Mouse (Mus musculus) ovary, adult 18-20 months (tissue): Measurements from ENCODE around the gene Gan.

Source experiments
- DNase-seq: peaks from one replicate; pipeline ENCODE4 v3.0.0; 2022; ENCODE audit warnings: low spot score, mixed read lengths

Gene Gan

DNA sequence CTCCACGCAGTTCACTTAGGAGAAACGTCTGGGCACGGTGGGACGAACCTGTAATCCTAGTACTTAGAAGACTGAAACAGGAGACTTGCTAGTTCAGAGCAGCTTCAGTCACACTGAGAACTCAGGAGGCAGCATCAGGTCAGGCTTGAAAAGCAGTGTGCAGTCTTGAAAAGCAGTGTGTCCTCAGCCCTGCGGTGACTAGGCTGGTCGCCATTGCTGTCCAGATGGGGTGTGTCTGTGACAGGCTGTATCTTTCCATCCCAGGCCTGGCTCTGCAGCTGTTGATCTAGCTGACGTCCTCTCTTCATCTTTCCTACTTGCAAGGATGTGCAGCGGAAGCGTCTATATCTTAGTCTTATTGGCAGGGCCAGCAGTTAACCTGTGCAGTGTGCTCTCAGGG lies 42.9 kb downstream of the Gan start:
- no peak for DNase-seq

DNA sequence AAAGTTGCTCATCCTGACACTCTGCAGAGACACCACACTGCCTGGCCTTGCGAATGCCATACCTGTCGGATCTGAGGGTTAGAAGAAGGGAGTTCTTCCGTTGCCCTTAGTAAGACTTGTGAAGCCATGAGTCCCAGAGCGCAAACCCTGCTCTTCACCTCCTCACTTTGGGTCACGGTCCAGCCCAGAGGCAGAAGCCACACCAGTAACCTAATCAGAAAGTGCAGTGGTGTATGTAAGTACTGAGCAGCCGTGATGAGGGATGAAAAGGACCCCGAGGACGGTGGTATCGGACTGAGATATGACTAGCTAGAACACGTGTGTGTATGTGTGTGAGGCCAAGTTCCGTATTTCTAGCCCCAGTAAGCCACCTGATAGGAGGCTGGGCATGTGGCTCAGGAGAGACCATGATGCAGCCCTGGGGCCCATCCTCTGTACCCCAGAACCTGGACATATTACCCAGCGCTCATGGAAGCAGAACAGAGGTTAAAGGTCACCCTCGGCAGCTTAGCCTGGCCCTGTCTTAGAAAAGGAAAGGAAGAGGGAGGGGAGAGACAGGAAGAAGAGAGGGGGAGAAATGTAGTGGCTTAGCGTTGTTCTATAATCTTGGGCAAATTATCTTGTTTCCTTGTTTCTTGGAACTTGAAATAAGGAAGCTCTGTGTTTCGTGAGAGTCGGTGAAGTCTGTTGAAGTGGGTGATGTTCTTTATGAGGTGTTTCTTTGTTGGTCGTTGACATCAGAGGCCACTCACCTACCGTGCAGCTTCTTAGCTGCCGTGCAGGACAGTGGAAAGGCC lies 43.5 kb downstream of the Gan start:
- no peak for DNase-seq

DNA sequence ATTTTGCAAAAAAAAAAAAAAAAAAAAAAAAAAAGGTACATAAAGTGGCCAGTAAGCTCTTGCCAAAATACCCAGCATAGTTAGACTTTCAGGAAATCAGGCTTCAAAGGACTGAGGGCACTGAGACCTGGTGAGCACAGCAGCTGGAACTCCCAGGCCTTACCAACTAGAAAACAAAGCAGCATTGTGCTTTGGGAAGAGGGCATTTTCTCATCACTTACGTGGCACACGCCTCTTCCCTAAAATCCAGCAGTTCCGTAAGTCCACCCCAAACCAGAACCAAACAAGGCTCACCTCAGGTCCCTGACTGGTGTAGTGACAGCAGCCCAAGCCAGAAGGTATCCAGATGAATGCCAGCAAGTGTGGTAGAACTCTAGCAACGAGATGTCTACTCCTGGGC lies 45.1 kb downstream of the Gan start:
- no peak for DNase-seq

DNA sequence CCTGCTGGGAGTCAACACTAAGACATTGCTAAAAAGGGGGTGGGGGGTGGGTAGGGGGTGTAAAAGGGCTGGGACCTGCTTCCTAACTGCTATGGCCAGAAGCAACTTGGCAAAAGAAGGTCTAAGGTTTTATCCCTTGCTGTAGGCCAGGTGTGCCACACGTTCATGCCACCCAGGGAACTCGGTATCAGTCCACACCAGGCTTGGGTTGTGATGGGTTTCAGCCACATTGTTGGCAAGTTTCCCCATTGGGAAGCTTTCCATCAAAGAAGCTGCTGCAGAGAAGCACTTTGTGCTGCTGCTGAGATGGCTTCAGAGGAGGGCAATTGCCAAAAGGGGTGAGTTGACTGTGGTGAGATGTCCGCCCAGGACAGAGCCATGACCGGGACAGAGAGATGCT lies 47.9 kb downstream of the Gan start:
- no peak for DNase-seq

DNA sequence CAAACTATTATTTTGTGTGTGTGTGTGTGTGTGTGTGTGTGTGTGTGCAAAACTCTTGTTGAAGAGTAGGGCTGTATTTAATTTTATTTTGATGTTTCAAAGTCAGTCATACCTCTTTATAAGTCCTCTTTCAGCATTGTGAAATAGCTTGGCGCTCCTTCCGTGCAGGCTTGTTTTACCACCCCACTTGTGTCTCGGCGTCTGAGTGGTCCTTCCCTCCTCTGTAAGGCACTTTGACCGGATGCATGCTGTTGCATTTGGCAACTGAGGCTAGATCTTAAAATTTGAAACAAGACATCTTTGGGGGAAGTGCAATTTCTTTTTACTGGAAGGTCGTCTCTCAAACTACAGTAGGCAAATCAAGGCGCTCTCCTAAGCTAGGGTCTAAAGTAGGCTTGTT lies 48.7 kb downstream of the Gan start:
- DNase-seq: no peak

DNA sequence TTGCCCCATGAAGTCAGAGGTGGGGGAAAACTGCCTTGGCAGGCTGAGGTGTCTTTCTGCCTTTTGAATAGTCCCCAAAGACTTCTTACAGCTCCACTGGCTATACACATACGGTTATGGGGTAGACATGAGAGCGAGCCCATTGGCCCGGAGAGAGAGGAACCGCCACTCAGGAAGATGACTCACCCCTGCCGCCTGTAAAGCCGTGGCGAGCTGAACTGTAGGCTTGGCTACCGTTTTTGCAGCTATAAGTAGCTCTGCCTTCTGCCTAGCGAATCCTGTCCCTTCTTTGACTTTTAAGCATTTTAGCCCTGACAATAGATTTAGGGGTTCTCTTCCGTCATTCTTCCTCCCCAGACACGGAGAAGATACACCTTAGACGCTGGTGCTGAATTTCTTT lies 51.2 kb downstream of the Gan start:
- DNase-seq: no peak

DNA sequence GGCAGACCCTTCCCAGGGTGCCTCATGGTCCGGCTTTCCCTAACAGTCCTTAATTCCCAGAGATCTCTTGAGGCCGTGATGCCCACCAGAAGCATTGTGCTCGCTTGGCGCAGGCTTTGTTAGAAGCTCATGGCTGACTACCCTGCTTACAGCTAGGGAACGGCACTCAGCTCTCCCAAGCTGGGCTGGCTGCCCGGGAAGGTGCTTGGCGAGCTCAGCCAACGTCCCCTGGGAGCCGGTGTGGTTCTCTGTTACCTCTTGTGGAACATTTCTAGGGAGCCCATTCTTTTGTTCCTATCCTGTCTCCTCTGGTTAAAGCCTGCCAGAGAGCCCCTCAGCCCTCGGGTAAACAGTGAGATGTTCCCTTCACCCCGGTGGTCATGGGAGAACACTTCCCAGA lies 54.2 kb downstream of the Gan start:
- no peak for DNase-seq

DNA sequence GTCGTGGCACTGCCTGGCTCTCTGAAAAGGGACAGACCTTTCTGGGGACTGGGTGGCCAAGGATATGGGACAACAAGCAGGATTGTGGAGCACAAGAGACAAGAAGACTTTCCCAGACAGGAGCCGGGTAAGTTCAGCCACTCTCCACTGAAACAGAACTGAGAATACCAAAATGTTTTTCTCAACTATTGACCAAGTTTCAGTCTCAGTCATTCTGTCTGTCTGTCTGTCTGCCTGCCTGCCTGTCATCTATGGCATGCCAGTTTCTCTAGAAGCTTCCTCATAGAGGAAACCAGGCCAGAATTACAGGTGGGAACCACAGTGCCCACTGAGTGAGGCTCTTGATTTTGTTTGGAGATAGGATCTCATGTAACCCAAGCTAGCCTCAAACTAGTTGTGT lies 59.8 kb downstream of the Gan start:
- DNase-seq: no peak

DNA sequence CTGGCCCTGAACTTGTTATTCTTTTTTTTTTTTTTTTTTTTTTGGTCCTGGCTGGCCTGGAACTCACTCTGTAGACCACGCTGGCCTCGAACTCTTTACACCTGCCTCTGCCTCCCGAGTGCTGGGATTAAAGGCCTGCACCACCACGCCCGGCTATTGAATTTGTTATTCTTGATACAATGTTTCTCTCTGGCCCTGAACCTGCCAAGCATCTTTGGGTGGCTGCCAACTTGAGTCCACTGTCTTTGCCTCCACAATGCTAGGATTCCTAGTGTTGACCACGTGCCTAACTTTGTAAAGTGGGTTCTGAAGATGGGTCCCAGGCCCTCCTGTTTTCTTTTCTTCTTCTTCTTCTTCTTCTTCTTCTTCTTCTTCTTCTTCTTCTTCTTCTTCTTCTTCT lies 64.5 kb downstream of the Gan start:
- DNase-seq: no peak

DNA sequence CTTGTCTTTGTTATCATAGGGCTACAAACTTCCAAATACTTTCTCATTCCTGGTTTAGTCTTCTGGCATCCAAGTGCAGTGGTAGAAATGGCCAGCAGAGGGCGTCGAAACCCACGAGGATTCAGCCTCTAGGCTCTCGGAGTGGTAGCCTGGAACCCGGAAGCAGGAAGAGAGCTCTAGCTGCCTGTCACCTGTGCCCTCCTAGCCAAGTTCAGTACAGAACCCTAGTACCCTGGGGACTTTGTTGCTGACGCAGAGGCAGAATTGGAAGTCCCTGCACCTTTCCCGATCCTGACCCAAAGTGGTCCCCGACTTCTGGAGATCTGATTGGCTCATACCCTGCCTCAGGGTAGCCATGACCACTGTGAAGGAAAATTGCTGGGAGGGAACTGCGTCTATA lies 66.7 kb downstream of the Gan start:
- peak; percentile 65 for DNase-seq

DNA sequence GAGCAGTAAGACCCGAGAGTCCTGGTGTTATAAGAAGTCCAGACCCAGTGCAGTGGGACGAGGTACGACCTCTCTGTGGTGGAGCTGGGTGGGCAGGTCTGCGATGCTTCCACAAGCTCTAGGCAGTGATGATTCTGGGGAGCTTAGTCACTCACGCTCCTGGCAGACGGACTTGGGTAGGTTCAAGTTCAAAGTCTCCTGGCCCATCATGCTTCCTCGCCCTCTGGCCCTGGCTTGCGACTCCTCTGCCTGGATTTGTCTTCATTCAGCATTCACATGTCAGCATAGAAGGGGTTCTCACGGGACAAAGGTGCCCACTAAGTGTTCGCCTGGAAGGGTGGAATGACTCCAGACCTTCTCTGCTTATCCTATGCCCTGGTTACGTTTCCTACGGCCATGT lies 68.4 kb downstream of the Gan start:
- DNase-seq: no peak

DNA sequence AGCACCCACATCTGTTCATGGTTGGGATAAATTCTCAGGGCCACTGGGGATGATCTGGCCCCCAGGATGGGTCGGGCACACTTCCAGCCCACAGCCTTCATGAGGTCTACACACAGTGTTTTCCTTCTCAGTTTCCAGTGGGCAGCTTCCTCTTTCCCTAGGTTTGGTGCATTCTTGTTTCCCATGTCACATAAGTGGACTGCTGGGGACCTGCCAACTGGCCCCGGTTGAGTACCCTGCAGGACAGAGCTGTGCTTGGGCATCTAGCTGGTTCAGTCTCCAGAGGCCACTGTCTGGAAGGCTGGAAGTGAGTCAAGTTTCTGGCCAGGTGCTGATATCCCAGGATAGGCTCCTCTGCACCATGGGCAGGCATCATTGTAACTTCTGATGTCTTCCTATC lies 69.4 kb downstream of the Gan start:
- no peak for DNase-seq

DNA sequence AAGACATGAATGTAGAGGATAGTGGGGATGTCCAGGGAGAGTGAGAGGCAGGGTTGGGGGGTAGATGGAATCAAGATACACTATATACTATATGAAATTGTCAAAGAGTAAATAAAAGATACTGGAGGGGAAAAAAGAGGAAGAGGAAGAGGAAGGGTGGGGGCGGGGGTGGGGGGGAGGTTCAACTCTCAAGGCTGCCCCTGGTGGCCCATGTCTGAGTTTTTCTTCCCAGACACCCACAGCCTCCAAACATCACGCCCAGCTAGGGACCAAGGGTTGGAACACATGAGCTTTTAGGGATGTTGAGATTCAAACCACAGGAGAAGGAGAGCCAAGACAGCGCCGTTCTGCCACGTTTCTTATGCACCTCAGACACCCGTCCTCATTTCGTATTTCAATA lies 75.3 kb downstream of the Gan start:
- no peak for DNase-seq

DNA sequence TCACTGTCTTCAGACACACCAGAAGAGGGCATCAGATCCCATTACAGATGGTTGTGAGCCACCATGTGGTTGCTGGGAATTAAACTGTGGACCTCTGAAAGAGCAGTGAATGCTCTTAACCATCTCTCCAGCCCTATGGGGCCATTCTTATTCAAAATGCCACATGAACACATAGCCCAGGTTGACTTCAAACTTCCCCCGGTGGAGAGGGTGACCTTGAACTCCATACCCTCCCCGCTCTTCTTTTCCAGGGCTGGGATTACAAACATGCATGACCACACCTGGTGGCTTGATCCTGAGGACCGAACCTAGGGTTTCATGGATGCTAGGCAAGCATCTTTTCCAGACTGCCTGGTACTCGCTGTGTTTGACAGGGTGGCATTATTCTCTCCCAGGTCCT lies 78.6 kb downstream of the Gan start:
- DNase-seq: no peak

DNA sequence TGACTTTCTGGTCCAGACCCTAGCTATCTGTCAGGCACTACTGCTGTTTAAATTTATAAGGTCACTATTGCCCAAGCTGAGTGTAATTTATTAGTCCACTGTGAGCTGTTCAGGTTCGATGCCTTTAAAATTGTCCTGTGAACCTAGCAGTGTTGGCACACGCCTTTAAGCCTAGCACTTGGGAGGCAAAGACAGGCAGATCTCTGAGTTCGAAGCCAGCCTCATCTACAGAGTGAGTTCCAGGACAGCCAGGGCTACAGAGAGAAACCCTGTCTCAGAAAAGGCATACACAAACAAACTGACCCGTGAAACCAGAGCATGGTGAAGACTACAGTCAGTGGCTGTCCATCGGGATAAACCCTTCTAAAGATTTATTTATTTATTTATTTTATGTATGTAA lies 82.4 kb downstream of the Gan start:
- no peak for DNase-seq

DNA sequence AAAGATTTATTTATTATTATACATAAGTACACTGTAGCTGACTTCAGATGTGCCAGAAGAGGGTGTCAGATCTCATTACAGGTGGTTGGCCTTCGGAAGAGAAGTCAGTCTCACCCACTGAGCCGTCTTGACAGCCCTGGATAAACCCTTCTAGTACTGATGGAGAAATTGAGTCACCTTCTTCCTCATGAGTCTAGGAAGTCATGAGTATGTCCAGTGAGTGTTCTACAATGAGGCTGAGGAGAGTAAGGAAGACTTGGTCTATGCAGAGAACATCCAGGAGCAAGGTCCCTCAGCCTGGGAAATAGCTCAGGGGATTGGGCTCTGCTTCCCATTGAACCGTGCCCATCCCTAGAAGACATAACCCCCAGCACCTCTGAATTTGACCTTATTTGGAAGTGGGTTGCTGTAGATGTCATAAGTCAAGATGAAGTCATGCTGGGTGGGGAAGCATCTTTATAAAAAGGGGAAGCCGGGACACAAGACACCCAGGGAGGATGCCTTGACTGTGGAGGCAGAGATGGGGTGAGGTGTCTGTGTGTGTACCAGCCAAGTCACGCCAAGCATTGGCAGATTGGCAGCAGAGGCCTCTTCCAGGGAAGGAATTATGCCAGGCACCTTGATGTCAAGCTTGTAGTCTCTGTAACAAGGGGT lies 83.0 kb downstream of the Gan start:
- no peak for DNase-seq

DNA sequence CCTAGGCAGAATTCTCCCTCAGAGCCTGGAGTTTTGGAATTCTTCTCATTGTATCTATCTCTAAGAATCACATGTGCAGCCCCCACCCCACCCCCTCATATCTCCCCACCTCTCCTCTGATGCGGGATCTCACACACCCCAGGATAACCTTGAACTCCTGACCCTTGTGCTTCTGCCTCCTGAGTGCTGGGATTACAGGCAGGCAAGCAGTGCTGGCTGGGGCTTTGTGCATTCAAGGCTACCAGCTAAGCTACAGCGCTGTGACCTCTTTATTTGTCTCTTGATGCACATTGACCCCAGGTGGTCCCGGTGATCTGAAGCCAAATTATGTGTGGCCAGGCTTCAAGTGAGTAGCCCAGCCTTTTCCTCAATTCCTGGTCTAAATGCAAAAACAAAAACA lies 83.9 kb downstream of the Gan start:
- DNase-seq: no peak

DNA sequence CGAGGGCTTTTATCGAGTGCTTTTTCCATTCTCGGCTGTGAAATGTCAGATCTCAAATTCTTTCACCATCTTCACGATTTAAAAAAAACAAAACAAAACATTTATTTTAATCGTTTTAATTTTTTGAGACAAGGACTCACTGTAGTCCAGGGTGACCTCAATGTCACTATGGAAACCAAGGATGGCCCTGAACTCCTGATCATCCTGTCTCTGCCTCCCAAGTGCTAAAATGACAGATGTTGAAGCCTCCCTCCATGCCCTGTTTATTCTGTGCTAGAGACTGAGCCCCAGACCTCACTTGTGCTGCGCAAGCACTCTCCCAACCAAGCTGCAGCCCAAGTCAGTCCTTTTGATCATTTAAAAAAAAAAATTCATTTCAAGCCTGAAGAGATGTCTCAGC lies 84.4 kb downstream of the Gan start:
- no peak for DNase-seq

DNA sequence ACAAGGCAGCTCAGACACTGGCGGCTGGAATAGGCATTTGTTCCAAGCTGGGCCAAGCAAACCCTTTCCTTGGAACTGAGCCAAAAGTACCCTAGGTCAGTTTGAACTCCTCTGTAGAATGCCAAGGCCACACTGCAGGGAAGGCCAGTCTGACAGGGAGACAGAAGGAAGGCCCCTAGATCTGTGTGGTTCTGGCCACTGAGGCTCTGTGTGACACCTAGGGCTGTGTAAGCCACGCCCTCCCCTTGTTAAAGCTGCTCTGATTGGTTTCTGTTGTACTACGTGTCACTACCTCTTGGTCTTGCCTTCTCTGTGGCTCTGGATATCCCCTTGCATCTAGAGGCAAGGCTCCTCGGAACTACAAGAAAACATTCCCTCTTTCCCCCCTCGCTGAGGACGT lies 86.7 kb downstream of the Gan start:
- DNase-seq: peak; percentile 60

DNA sequence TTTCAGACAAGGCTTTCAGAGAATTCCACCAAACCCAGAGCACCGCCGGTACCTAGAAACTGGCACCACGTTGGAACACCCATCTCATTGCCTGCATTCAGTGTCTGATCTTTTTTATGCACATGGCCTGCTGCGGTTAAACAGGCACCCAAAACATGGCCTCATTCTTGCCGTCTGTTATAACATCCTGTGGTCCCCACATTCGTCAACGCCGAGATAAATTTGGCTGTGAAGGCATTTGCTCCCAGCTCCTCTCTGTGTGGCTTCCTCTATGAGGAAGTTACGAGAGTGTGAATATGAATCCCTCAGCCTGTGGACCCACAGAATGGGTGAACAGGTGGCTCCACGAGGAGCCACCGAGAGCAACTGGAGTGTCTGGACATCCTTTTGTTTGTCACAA lies 90.4 kb downstream of the Gan start:
- DNase-seq: no peak

DNA sequence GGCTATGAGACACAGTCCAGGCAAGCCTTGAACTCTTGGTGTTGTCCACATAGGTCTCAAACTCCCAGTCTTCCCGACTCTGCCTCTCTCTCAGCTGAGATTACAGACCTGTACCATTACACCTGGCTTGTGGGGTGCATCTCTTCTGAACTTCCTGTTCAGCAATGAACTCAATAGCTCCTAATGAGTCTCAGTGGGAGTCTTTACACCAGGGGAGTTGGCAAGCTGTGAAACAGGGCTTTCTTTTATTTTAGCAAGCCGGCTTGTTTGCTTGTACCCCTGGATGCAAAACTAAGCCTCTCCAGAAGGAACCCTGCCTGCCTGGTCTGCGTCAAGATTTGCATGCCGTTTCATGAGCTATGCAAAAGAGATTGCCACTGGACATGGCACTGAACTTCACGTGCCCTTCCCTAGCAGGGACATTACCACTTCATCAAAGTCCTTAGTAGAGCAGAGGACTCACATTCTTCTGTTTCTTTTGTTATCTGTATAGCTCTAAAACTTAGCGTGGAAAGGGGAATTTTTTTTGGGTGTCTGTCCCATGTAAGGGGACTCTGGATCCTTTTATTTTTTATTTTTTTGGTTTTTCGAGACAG lies 93.2 kb downstream of the Gan start:
- DNase-seq: no peak

DNA sequence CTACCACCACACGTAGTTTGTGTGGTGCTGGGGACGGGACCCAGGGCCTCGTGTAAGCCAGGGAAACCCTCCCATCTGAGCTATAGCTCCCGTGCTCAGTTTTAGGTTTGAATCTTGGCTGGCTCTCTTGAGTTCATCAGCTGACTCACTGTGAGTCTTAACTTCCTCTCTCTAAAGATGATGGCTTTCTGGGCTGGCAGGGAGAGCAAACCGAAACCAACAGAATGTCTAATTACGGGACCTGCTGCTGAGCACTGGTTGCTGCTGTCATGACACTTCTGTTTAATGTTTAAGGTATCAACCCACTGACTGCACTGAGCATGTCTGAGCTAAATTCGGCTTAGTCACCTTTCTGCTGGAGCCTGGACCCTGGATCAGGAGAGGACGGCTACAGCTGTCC lies 94.7 kb downstream of the Gan start:
- DNase-seq: no peak

DNA sequence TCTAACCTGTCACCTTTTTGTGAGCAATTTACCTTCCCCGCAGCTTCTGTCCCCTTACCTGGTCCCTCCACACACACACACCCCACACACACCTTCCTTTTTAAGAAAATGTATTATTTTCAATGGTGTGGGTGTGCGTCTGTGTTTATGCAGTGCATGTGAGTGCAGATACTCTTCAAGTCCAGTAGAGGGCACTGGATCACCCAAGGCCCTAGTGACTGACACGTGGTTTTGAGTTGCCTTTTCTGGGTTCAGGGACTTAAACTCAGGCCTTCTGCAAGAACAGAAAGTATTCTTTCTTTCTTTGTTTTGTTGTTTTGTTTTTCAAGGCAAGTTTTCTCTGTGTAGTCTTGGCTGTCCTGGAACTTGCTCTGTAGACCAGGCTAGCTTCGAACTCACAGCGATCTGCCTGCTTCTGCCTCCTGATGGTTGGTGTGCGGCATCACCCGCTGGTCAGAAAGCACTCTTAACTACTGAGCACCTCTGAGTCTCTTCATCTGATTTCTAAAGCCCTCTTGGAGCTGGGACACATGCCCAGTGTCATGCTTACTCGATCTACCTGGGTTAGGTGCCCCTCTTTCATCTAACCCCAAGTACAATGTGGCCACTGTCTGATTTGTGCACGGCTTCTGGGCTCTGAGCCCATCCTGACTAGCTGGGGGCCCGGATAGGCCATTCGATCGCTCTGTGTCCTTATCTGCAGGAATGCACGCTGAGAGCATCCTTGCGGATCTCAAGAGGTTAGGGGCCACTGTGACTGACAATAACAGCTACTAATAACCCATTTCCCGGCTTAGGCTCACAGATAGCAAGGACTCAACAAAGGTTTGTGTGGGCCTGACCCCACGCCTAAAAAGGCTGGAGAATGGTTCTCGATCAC lies 95.7 kb downstream of the Gan start:
- no peak for DNase-seq
